Mouse (Mus musculus): ENCODE data around the gene Pop7. TPM values are rescaled to one million over a fixed set of nuclear protein-coding genes. Genes with fewer than 3 reads are reported as not detected.

The Pop7 gene
- polyA plus RNA-seq, 1 experiment from 2014 or later: 54.3 TPM

DNA sequence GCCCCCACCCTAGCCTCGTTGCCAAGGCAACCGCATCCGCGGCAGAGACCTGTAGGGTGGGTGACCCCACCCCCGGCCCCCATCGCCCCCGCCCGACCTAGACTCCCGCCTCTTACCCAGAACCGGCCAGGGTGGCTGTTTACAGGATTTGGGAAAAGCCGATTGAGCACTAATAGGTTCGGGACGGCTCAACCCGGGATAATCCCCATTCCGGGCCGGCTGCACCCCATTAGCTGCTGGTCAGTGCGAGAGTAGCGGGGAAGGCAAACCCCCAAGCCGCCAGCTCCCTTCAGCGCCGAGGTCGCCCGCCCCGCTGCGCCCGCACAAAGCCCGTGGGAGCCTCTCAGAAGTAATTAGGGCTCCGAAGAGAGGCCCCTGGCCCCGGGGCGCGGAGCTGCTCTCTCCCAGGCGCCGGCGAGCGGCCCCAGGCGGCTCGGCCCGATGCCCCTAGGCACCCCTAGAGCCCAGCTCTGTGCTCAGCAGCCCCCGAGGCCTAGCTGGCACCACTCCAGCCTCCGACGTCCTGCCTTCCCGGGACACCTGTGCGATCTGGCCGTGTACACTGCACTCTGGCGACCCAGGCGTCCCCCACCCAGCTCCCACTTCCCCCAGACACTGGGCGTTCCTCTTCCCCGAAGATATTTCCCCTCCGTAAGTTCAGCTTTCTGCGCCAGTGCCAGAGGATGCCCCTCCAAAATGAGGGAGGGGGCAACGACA is 29.3 kb upstream of the Pop7 start:
- Histone ChIP-seq H3K9ac (peak overlapping the region; percentile 82), H3K4me3 (ENCODE audit: low read depth, low read length) (peak overlapping the region; percentile 83), H3K27me3 (ENCODE audit: insufficient read depth, low read length) (no peaks in the 10 kb centered on the region), H3K27ac (ENCODE audit: low read depth) (peak overlapping the region; percentile 92), H3K4me2 (peak overlapping the region; percentile 96), H3K4me1 (ENCODE audit: insufficient read depth) (peaks cover 5% of the 10 kb centered on the region; the same call in 1 of the 2 replicates), H3K36me3 (ENCODE audit: insufficient read depth) (peaks cover 40% of the 10 kb centered on the region), H3K9me3 (ENCODE audit: low read depth, low read length) (no peaks in the 10 kb centered on the region)
- TF ChIP-seq CTCF (IDR thresholded peaks at IDR 0.05; ENCODE audit: low read depth): no peak
- peak; percentile 62 for DNase-seq
- ATAC-seq (ENCODE audit: insufficient read depth): peak; percentile 10; the same call in 1 of the 2 replicates
- WGBS: under 1% methylated on average over 51 of the region's 51 CpGs

- Histone ChIP-seq H3K4me3 (ENCODE audit: low read depth, low read length) (peak overlapping the region; percentile 83), H3K9me3 (ENCODE audit: low read depth, low read length) (no peaks in the 10 kb centered on the region), H3K4me1 (ENCODE audit: insufficient read depth) (peaks cover 5% of the 10 kb centered on the region; the same call in 1 of the 2 replicates), H3K27ac (ENCODE audit: low read depth) (peak overlapping the region; percentile 92), H3K27me3 (ENCODE audit: insufficient read depth, low read length) (no peaks in the 10 kb centered on the region), H3K4me2 (peak overlapping the region; percentile 96), H3K9ac (peak overlapping the region; percentile 82), H3K36me3 (ENCODE audit: insufficient read depth) (peaks cover 47% of the 10 kb centered on the region)
- ATAC-seq (ENCODE audit: insufficient read depth): peak; percentile 28
- TF ChIP-seq CTCF (IDR thresholded peaks at IDR 0.05; ENCODE audit: low read depth): no peak
- WGBS: under 1% methylated on average over 41 of the region's 46 CpGs
- peak; percentile 81 for DNase-seq
Observed at GRCm38 (mm10) chr5:137530588-137531413, 28.5 kb upstream of the Pop7 start.

GRCm38 (mm10) chr5:137530075-137530474 is 27.8 kb upstream of the Pop7 start:
- H3K4me2 ChIP-seq: peak overlapping the region; percentile 96
- peak overlapping the region; percentile 83 for H3K4me3 ChIP-seq (ENCODE audit: low read depth, low read length)
- TF ChIP-seq CTCF (IDR thresholded peaks at IDR 0.05; ENCODE audit: low read depth): no peak
- 67% methylated on average over 8 of the region's 8 CpGs for WGBS
- H3K4me1 ChIP-seq (ENCODE audit: insufficient read depth): peaks cover 5% of the 10 kb centered on the region; the same call in 1 of the 2 replicates
- peak overlapping the region; percentile 82 for H3K9ac ChIP-seq
- peaks cover 55% of the 10 kb centered on the region for H3K36me3 ChIP-seq (ENCODE audit: insufficient read depth)
- ATAC-seq (ENCODE audit: insufficient read depth): no peak
- H3K27me3 ChIP-seq (ENCODE audit: insufficient read depth, low read length): no peaks in the 10 kb centered on the region
- no peak for DNase-seq
- no peaks in the 10 kb centered on the region for H3K9me3 ChIP-seq (ENCODE audit: low read depth, low read length)
- H3K27ac ChIP-seq (ENCODE audit: low read depth): peak overlapping the region; percentile 92

DNA sequence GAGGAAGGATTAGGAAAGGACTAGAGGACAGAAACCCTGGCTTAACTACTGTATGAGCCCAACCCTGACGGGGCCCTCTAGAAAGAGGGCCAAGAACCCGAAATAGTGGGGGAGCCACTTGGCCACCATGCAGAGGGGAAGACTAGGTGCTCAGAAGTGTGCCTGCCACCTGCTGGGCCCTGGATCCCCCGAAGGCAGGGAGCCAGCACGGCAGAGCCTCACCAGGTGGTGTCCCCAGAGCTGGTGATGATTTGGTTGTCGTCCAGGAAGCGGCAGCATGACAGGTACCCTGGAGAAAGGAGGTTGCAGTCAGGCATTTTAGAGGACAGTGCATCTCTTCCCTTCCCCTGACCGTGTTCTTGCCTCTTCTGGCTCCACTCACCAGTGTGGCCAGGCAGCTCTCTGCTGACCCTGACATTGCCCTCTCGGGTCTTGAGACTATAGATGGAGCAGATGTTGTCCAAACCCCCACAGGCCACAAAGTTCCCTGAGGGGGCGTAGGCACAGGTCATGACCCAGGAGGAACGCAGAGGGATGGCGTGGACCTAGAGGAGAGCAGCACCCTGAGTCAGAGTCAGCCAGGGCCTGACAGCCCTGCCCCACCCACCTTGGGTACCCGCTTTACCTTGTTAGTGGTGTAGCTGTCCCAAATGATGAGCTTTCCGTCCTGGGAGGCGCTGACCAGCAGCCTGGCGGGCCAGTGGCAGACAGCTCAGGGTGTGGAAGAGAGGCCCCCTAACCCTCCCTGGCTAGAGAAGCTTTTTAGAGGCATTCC is 27.1 kb upstream of the Pop7 start:
- peaks cover 61% of the 10 kb centered on the region for H3K36me3 ChIP-seq (ENCODE audit: insufficient read depth)
- peak overlapping the region; percentile 82; the same call in 1 of the 2 replicates for H3K9ac ChIP-seq
- no peak overlapping the region for H3K27ac ChIP-seq (ENCODE audit: low read depth)
- no peaks in the 10 kb centered on the region for H3K27me3 ChIP-seq (ENCODE audit: insufficient read depth, low read length)
- H3K9me3 ChIP-seq (ENCODE audit: low read depth, low read length): no peaks in the 10 kb centered on the region
- DNase-seq: no peak
- H3K4me1 ChIP-seq (ENCODE audit: insufficient read depth): peaks cover 5% of the 10 kb centered on the region; the same call in 1 of the 2 replicates
- no peak for ATAC-seq (ENCODE audit: insufficient read depth)
- 73% methylated on average over 15 of the region's 15 CpGs for WGBS
- H3K4me3 ChIP-seq (ENCODE audit: low read depth, low read length): peak overlapping the region; percentile 83
- peak overlapping the region; percentile 96 for H3K4me2 ChIP-seq
- TF ChIP-seq CTCF (IDR thresholded peaks at IDR 0.05; ENCODE audit: low read depth): no peak

- Histone ChIP-seq H3K27me3 (ENCODE audit: insufficient read depth, low read length) (no peaks in the 10 kb centered on the region), H3K27ac (ENCODE audit: low read depth) (no peak overlapping the region), H3K4me2 (no peak overlapping the region), H3K4me3 (ENCODE audit: low read depth, low read length) (no peak overlapping the region; the same call in 1 of the 2 replicates), H3K9me3 (ENCODE audit: low read depth, low read length) (no peaks in the 10 kb centered on the region), H3K4me1 (ENCODE audit: insufficient read depth) (peaks cover 3% of the 10 kb centered on the region; the same call in 1 of the 2 replicates), H3K36me3 (ENCODE audit: insufficient read depth) (peaks cover 71% of the 10 kb centered on the region), H3K9ac (no peak overlapping the region)
- no peak for ATAC-seq (ENCODE audit: insufficient read depth)
- WGBS: 73% methylated on average over 22 of the region's 22 CpGs
- DNase-seq: no peak
- TF ChIP-seq CTCF (IDR thresholded peaks at IDR 0.05; ENCODE audit: low read depth): no peak
Observed at GRCm38 (mm10) chr5:137528247-137528968, 26.1 kb upstream of the Pop7 start.

DNA sequence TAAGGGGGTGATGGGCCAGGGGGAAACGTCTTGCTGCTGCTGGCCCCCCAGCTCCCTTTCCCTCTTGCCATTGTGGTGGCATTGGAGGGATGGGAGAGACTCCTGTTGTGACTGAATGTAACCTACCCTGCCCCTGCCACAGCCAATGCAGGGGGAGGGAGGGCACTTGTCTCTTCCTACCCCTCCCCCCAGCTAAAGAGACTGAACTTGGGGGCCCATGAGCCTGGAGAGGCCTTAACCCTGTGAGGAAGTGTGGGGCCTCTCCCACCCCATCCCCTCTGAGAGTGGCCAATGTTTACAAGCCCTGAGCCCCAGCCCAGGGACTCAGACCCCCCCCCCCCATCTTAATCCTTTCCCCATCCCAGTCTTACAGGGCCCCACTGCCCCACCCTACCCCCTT is 25.1 kb upstream of the Pop7 start:
- Histone ChIP-seq H3K4me1 (ENCODE audit: insufficient read depth) (peaks cover 3% of the 10 kb centered on the region; the same call in 1 of the 2 replicates), H3K4me2 (no peak overlapping the region), H3K36me3 (ENCODE audit: insufficient read depth) (peaks cover 81% of the 10 kb centered on the region), H3K27ac (ENCODE audit: low read depth) (no peak overlapping the region), H3K9ac (no peak overlapping the region), H3K27me3 (ENCODE audit: insufficient read depth, low read length) (no peaks in the 10 kb centered on the region), H3K4me3 (ENCODE audit: low read depth, low read length) (no peak overlapping the region), H3K9me3 (ENCODE audit: low read depth, low read length) (no peaks in the 10 kb centered on the region)
- no peak for TF ChIP-seq CTCF (IDR thresholded peaks at IDR 0.05; ENCODE audit: low read depth)
- no peak for ATAC-seq (ENCODE audit: insufficient read depth)
- no peak for DNase-seq
- WGBS: 47% methylated on average over 1 of the region's 1 CpGs

Data from lung, embryonic 14.5 days (tissue).